Mouse (Mus musculus) midbrain, embryonic 15.5 days (tissue): Measurements from ENCODE around the gene Krtap3-3. TPM values are rescaled to one million over a fixed set of nuclear protein-coding genes. Genes with fewer than 3 reads are reported as not detected.
"Not testable (repeated sequence)": the region's sequence is repeated elsewhere in the genome, so short reads cannot be mapped to it uniquely, and the experiment has no call there.

Source experiments
- ATAC-seq: fragments of 200-750 bp; cut with Nextera tagmentation; replicated peaks from 2 replicates; pipeline ENCODE4 v1.8.0; 2017; ENCODE audit warnings: moderate TSS enrichment
- H3K27ac ChIP-seq: fragments of 300-500 bp; sonication (generic); 2 replicates; pipeline ENCODE4 v1.5.1; 2015; ENCODE audit warnings: mild to moderate bottlenecking, inconsistent platforms
- H3K27me3 ChIP-seq: fragments of 300-500 bp; sonication (generic); replicated peaks from 2 replicates; pipeline ENCODE4 v1.6.1; 2015; ENCODE audit warnings: inconsistent platforms
- H3K36me3 ChIP-seq: fragments of 300-500 bp; sonication (generic); replicated peaks from 2 replicates; pipeline ENCODE4 v1.6.1; 2015; ENCODE audit warnings: inconsistent platforms
- H3K4me1 ChIP-seq: fragments of 300-500 bp; sonication (generic); 2 replicates; pipeline ENCODE4 v1.6.1; 2015; ENCODE audit warnings: inconsistent platforms
- H3K4me2 ChIP-seq: fragments of 300-500 bp; sonication (generic); 2 replicates; pipeline ENCODE4 v1.6.1; 2015; ENCODE audit warnings: inconsistent platforms, mild to moderate bottlenecking, moderate library complexity
- H3K4me3 ChIP-seq: fragments of 300-500 bp; sonication (generic); 2 replicates; pipeline ENCODE4 v1.5.1; 2015; ENCODE audit warnings: mild to moderate bottlenecking, inconsistent platforms
- H3K9ac ChIP-seq: fragments of 300-500 bp; sonication (generic); 2 replicates; pipeline ENCODE4 v1.6.1; 2015; ENCODE audit warnings: mild to moderate bottlenecking, inconsistent platforms
- H3K9me3 ChIP-seq: fragments of 300-500 bp; sonication (generic); 2 replicates; pipeline ENCODE4 v1.6.1; 2016; ENCODE audit warnings: inconsistent platforms
- WGBS: fragments of 180-500 bp; shearing (Covaris S2); methylation state at CpG from one replicate; pipeline ENCODE4 v1.1.7; 2015; ENCODE audit warnings: mixed read lengths; 5-methylcytosine and 5-hydroxymethylcytosine counted together
- polyA plus RNA-seq: library from polyadenylated mRNA; unstranded; fragments of >200 nt; fragmentation: Nextera tagmentation; extraction: Ambion mirVana; gene quantifications from 2 replicates; pipeline ENCODE4 v1.2.1, GENCODE M21; 2015

Krtap3-3 gene
- not detected in 2 replicates for polyA plus RNA-seq

DNA sequence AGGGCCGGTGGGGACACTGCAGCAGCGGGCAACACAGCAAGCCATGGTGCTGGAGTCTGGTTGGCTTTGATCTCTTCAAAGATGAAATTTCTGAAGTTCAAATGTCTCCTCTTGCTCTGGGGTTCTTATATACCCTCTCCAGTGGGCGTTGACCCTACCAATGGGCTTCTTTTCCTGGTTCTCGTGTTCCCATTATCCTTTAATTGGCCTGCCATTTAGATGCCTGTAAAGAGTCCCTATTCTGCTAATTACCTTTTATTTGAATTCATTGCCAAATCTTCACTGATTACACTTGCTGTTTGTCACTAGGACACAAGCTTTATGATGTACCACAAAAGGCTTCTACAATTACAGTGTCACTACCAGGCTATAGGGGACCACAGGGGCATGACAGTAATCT, at the start of gene Krtap3-3:
TSS of gene Krtap3-3 (minus strand) at position 101 of the 400 bp plus-strand sequence.
- WGBS: 73% methylated on average over 4 of the region's 4 CpGs
- Histone ChIP-seq H3K4me2 (no peak within 1 kb of the TSS), H3K4me3 (no peak within 1 kb of the TSS), H3K9me3 (no peaks in the 10 kb centered on the region), H3K27ac (no peak within 1 kb of the TSS), H3K4me1 (no peaks in the 10 kb centered on the region), H3K9ac (no peak within 1 kb of the TSS), H3K27me3 (no peaks in the 10 kb centered on the region), H3K36me3 (no peaks in the 10 kb centered on the region)
- no peak for ATAC-seq

DNA sequence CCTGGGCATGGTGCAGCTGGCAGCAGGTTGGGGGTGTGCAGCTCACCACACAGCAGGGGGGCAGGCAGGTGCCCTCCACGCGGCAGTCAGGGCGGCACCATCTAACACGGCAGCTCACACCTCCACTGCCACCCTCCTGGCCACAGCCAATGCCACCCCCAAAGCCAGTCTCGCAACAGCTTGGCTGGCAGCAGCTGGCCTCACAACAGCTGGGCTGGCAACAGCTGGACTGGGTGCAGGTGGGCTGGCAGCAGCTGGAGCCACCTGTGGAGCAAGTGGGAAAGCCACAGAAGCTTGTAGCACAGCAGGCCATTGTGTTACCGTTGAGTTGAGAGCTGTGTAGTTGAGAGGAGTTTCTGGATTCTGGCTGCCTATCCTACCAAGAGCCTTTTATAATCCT, 47.1 kb upstream of the Krtap3-3 start, which contains the start of gene Krtap9-3:
TSS of gene Krtap9-3 (minus strand) at position 364 of the 400 bp plus-strand sequence.
- H3K4me1 ChIP-seq, H3K27me3 ChIP-seq, H3K9me3 ChIP-seq, H3K4me3 ChIP-seq, H3K4me2 ChIP-seq, ATAC-seq, H3K36me3 ChIP-seq, H3K27ac ChIP-seq, H3K9ac ChIP-seq: not testable (repeated sequence)
- WGBS: 88% methylated on average over 6 of the region's 6 CpGs

DNA sequence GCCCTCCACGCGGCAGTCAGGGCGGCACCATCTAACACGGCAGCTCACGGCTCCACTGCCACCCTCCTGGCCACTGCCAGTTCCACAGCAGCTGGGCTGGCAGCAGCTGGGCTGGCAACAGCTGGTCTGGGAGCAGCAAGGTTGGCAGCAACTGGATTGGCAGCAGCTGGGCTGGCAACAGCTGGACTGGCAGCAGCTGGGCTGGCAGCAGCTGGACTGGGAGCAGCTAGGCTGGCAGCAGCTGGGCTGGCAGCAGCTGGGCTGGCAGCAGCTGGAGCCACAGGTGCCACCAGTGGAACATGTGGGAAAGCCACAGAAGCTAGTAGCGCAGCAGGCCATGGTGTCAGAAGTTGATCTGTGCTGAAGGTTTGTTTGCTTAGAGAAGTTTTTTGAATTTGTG, 40.3 kb upstream of the Krtap3-3 start, which contains the start of gene Krtap1-3:
TSS of gene Krtap1-3 (minus strand) at position 359 of the 400 bp plus-strand sequence.
- no peaks in the 10 kb centered on the region for H3K27me3 ChIP-seq
- no peak within 1 kb of the TSS for H3K4me2 ChIP-seq
- H3K9me3 ChIP-seq: no peaks in the 10 kb centered on the region
- H3K4me1 ChIP-seq: no peaks in the 10 kb centered on the region
- H3K27ac ChIP-seq: no peak within 1 kb of the TSS
- 89% methylated on average over 6 of the region's 6 CpGs for WGBS
- no peaks in the 10 kb centered on the region for H3K36me3 ChIP-seq
- H3K4me3 ChIP-seq: no peak within 1 kb of the TSS
- no peak for ATAC-seq
- no peak within 1 kb of the TSS for H3K9ac ChIP-seq

DNA sequence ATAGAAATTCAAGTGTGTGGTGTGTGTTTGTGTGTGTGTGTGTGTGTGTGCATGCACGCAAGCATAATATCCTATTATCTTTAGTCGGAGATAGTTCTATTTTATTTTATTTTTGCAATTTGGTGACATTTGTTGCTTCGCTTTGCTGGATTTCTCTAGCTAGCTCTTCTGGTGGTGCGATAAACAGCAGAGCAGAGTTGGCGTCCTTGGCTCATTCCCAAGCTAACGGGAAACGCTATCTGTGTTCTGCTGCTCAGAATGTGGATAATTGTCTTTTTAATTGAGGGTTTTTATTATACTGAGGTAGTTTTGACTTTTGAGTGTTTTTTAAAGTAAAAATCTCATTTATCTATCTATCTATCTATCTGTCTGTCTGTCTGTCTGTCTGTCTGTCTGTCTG, 34.4 kb upstream of the Krtap3-3 start:
- Histone ChIP-seq H3K9ac (no peak overlapping the region), H3K27ac (no peak overlapping the region), H3K4me2 (no peak overlapping the region), H3K36me3 (no peaks in the 10 kb centered on the region), H3K4me1 (no peaks in the 10 kb centered on the region), H3K27me3 (no peaks in the 10 kb centered on the region), H3K4me3 (no peak overlapping the region), H3K9me3 (no peaks in the 10 kb centered on the region)
- 87% methylated on average over 7 of the region's 7 CpGs for WGBS
- no peak for ATAC-seq

DNA sequence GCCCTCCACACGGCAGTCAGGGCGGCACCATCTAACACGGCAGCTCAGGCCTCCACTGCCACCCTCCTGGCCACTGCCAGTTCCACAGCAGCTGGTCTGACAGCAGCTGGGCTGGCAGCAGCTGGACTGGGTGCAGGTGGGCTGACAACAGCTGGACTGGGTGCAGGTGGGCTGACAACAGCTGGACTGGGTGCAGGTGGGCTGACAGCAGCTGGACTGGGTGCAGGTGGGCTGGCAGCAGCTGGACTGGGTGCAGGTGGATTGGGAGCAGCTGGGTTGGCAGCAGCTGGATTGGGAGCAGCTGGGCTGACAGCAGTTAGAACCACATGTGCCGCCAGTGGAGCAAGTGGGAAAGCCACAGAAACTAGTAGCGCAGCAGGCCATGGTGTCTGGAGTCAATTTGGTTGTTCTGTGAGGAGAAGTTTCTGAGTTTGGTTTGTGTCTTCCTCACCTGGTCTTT, 32.6 kb upstream of the Krtap3-3 start, which contains the start of gene Krtap1-4:
TSS of gene Krtap1-4 (minus strand) at position 410 of the 460 bp plus-strand sequence.
- Histone ChIP-seq H3K9ac (no peak within 1 kb of the TSS), H3K27me3 (no peaks in the 10 kb centered on the region), H3K4me1 (no peaks in the 10 kb centered on the region), H3K9me3 (no peaks in the 10 kb centered on the region), H3K27ac (no peak within 1 kb of the TSS), H3K4me2 (no peak within 1 kb of the TSS), H3K4me3 (no peak within 1 kb of the TSS), H3K36me3 (no peaks in the 10 kb centered on the region)
- ATAC-seq: no peak
- WGBS: 89% methylated on average over 5 of the region's 5 CpGs

DNA sequence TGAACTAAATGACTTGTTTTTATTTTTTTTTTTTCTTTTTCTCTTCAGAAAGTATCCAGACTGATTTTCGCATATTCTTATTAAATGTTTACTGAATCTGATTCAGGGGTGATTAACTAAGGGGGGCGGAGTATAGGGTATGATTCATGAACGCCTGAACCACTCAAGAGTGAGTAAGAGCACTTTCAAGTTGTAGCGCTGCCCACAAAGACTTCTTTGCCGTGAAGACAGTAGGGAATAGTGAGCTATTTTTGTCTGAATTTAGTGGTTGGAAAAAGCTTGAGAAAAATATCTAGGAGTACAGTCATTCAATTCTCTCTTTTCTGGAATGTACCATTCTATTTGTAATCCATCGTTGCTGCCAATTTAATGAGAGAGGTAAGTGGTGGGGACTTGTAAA, 30.9 kb upstream of the Krtap3-3 start:
- Histone ChIP-seq H3K9me3 (no peaks in the 10 kb centered on the region), H3K4me1 (no peaks in the 10 kb centered on the region), H3K4me3 (no peak overlapping the region), H3K9ac (no peak overlapping the region), H3K36me3 (no peaks in the 10 kb centered on the region), H3K27ac (no peak overlapping the region), H3K27me3 (no peaks in the 10 kb centered on the region), H3K4me2 (no peak overlapping the region)
- 85% methylated on average over 6 of the region's 6 CpGs for WGBS
- ATAC-seq: no peak

DNA sequence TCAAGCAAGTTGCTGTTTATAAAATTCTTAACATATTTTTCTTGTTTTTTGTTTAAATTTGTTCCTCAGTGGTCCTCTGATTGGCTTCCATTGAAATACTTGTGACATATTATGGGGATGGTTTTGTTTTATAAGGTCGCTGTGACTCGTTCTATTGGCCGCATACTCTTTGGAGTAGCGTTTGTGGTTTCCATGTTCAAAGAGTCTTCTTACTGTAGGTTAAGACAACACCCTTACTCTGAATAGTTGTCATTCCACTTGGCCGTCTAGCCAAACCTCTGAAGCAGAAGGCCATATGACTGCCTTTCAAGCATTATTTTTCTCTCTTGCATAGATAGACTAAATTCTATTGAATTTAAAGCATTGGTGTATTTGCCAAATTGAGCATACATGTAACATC, 30.4 kb upstream of the Krtap3-3 start:
- ATAC-seq: no peak
- no peak overlapping the region for H3K4me2 ChIP-seq
- WGBS: 95% methylated on average over 5 of the region's 5 CpGs
- no peaks in the 10 kb centered on the region for H3K36me3 ChIP-seq
- no peak overlapping the region for H3K27ac ChIP-seq
- H3K27me3 ChIP-seq: no peaks in the 10 kb centered on the region
- H3K9ac ChIP-seq: no peak overlapping the region
- no peaks in the 10 kb centered on the region for H3K9me3 ChIP-seq
- H3K4me1 ChIP-seq: no peaks in the 10 kb centered on the region
- no peak overlapping the region for H3K4me3 ChIP-seq

DNA sequence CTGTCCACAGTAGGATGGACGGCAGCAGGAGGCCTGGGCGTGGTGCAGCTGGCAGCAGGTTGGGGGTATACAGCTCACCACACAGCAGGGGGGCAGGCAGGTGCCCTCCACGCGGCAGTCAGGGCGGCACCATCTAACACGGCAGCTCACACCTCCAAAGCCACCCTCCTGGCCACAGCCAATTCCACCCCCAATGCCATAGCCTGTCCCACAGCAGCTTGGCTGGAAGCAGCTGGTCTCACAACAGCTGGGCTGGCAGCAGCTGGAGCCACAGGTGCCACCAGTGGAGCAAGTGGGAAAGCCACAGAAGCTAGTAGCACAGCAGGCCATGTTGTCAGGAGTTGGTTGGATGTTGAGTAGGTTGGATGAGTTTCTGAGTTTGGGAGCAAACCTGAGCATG, 30.0 kb upstream of the Krtap3-3 start, which contains the start of gene Krtap1-5:
TSS of gene Krtap1-5 (minus strand) at position 381 of the 400 bp plus-strand sequence.
- H3K27me3 ChIP-seq: no peaks in the 10 kb centered on the region
- no peak within 1 kb of the TSS for H3K4me2 ChIP-seq
- ATAC-seq: no peak
- no peak within 1 kb of the TSS for H3K27ac ChIP-seq
- no peak within 1 kb of the TSS for H3K9ac ChIP-seq
- no peaks in the 10 kb centered on the region for H3K4me1 ChIP-seq
- no peaks in the 10 kb centered on the region for H3K36me3 ChIP-seq
- 90% methylated on average over 6 of the region's 6 CpGs for WGBS
- H3K4me3 ChIP-seq: no peak within 1 kb of the TSS
- H3K9me3 ChIP-seq: no peaks in the 10 kb centered on the region

DNA sequence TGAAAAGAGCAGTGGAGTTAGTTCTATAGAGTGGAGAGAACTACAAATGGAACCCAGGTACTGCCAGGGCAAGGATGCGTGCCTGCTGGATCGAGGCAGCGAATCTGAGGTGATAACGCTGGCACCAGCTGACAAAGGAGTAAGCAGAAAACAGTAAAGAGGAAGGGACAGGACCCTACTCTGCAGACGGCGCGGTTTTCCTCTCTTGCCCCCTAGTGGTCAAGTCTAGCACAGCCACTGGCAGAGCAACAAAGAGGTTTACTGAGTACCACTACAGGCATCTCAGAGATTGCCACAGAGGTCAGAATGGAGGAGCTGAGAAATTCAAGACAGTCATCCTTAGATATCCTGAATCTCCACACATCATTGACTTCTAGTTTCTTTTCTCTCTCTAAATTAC, 23.4 kb upstream of the Krtap3-3 start:
- H3K9me3 ChIP-seq: no peaks in the 10 kb centered on the region
- 7% methylated on average over 7 of the region's 7 CpGs for WGBS
- peak overlapping the region; percentile 34; the same call in 1 of the 2 replicates for H3K9ac ChIP-seq
- no peaks in the 10 kb centered on the region for H3K36me3 ChIP-seq
- no peaks in the 10 kb centered on the region for H3K4me1 ChIP-seq
- no peak overlapping the region; the same call in 1 of the 2 replicates for H3K4me3 ChIP-seq
- peak overlapping the region; percentile 40 for H3K4me2 ChIP-seq
- no peak overlapping the region for H3K27ac ChIP-seq
- H3K27me3 ChIP-seq: no peaks in the 10 kb centered on the region
- ATAC-seq: peak; percentile 69; the same call in 1 of the 2 replicates

DNA sequence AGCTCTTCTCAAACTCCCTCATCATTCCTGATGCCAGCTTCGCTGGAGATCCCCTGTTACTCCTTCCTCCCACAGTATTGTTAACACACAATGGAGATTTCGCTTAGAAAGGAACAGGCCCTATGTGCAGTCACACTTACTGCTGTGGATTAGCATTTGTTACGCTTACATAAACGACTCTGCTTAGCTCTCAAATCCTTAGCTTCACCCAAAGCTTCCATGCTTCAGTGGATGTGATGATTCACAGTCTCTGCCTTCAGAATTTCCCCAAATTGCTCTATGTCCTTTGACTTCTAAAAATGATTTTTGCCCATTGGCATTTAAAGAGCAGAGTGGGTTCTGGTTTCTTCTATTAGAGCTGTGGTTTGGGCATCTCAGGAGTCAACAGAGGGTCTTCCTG, 22.5 kb upstream of the Krtap3-3 start:
- Histone ChIP-seq H3K36me3 (no peaks in the 10 kb centered on the region), H3K27me3 (no peaks in the 10 kb centered on the region), H3K4me2 (no peak overlapping the region), H3K27ac (no peak overlapping the region), H3K9ac (no peak overlapping the region), H3K4me3 (no peak overlapping the region), H3K4me1 (no peaks in the 10 kb centered on the region), H3K9me3 (no peaks in the 10 kb centered on the region)
- no peak for ATAC-seq
- 16% methylated on average over 4 of the region's 4 CpGs for WGBS

DNA sequence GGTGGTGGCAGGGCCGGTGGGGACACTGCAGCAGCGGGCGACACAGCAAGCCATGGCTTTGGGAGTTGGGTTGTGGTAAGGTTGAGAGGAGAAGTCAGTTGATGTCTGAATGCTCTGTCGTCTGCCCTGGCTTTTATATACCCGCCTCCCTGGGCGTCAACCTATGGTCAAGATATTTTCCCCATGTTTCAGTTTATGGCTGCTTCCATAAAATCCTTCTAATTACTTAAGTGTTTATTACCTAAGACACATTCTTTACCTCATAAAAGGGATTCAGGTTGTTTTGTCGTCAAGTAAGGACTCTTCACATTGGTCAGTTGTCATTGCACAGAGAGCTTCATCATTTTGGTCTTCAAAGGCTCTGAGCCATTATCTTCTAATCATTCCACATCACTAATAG, 15.9 kb upstream of the Krtap3-3 start, which contains the start of gene Krtap3-1:
TSS of gene Krtap3-1 (minus strand) at position 101 of the 400 bp plus-strand sequence.
- Histone ChIP-seq H3K27me3 (no peaks in the 10 kb centered on the region), H3K27ac (no peak within 1 kb of the TSS), H3K36me3 (no peaks in the 10 kb centered on the region), H3K9me3 (no peaks in the 10 kb centered on the region), H3K4me1 (no peaks in the 10 kb centered on the region), H3K4me3 (no peak within 1 kb of the TSS), H3K4me2 (no peak within 1 kb of the TSS), H3K9ac (no peak within 1 kb of the TSS)
- ATAC-seq: no peak
- WGBS: 94% methylated on average over 7 of the region's 7 CpGs

DNA sequence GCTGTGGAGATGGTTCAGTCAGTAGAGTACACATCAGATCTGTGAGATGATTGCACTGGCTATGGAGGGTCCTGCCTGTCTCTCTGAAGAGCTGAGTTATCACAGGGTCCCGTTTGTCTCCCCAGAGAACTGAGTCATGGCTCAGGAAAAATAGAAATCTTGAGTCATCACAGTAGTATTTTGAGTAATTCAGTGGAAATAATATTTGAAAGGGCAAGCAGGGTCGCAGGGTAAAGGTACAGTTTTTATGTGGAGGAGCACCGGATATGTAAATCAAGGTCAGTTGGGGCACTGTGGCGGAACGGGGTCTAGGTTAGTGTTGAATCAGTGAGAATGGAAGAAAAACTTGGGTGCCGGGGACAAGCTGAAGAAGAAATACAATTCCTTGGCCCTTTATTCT, 11.9 kb upstream of the Krtap3-3 start:
- Histone ChIP-seq H3K36me3 (no peaks in the 10 kb centered on the region), H3K27ac (no peak overlapping the region), H3K9ac (no peak overlapping the region), H3K9me3 (no peaks in the 10 kb centered on the region), H3K4me2 (no peak overlapping the region), H3K4me3 (no peak overlapping the region), H3K4me1 (no peaks in the 10 kb centered on the region), H3K27me3 (no peaks in the 10 kb centered on the region)
- no peak for ATAC-seq
- WGBS: 83% methylated on average over 6 of the region's 6 CpGs

DNA sequence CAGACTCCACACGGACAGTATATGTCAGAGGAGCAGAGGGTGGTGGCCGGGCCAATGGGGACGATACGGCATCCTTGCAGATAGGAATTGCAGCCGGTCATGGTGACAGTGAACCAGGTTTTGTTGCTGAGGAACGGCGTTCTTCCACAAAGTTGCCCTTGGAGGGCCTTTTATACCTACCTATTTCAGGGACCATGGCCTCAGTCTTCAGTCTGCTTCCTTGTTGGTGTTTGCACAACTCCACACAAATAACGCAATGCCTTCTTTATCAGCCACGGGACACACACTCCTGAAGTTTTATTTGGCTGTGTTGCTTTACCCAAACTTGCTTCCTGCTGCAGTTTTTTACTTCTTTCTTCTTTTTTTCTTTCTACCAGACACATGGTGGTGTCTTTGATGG, 8.7 kb upstream of the Krtap3-3 start, which contains the start of gene Gm11939:
TSS of gene Gm11939 (minus strand) at position 101 of the 400 bp plus-strand sequence.
- H3K4me1 ChIP-seq: no peaks in the 10 kb centered on the region
- no peak for ATAC-seq
- no peaks in the 10 kb centered on the region for H3K9me3 ChIP-seq
- no peaks in the 10 kb centered on the region for H3K36me3 ChIP-seq
- H3K4me2 ChIP-seq: no peak within 1 kb of the TSS
- no peak within 1 kb of the TSS for H3K9ac ChIP-seq
- no peaks in the 10 kb centered on the region for H3K27me3 ChIP-seq
- no peak within 1 kb of the TSS for H3K4me3 ChIP-seq
- H3K27ac ChIP-seq: no peak within 1 kb of the TSS
- WGBS: 93% methylated on average over 9 of the region's 9 CpGs
